Mouse (Mus musculus): ENCODE measurements around the gene Htr1f.
A peak's percentile ranks its signal among the peaks of the same experiment; 100 is the strongest.
"Not testable (repeated sequence)": the region's sequence is repeated elsewhere in the genome, so short reads cannot be mapped to it uniquely, and the experiment has no call there.

Gene Htr1f

DNA sequence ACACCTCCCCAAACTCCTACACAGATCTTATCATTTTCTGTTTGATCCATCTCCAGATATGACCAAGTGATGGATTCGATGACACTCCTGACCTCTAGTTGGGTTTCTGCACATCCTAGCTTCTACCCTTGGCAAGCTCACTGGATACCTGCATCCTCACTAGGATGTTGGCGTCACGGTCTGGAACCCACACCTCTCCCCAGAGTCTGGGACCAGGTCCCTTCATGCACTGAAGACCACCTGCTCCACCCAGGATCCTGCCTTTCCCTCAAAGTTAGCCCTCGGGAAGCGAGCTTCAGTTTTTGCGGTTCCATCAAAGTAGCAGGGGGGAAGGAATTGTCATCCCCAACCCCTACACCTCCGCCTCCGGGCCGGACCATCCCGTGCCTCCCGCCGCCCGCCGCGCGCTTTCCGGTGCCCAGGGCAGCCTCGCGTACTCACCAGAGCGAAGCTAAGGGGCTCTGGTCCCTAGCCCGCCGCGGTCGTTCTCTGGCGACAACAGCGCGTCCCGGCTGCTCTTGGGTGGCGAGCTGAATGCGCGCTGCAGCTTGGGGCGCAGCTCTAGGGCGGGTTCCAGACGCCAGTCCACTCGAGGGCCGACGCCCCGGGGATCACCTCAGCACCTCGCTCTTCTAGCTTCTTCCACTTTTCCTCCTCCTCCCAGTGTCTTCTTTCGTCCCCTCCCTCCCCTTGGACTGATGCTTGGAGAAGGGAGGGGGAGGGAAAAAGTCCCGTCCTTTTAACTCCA is at the start of gene Htr1f:
Gene Htr1f, minus strand, starts transcription at position 671 of the 748 bp plus-strand sequence.
- no peak for DNase-seq

DNA sequence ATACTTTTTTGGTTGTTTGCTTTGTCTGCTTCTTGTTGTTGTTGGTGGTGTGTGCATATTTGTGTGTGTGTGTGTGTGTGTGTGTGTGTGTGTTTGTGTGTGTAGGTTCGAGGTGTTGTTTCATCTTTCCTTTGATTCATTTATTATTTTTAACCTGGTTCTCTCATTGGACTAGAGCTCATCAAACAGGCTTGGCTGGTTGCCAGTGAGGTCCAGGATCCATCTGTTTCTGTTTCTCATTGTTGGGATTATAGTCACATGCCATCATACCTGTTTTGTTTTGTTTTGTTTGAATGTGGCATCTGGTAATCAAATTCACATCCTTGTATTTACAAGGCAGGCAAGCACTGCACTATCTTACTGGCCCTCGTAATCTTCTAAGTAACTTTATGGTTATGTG is 34.1 kb upstream of the Htr1f start:
- DNase-seq: no peak

DNA sequence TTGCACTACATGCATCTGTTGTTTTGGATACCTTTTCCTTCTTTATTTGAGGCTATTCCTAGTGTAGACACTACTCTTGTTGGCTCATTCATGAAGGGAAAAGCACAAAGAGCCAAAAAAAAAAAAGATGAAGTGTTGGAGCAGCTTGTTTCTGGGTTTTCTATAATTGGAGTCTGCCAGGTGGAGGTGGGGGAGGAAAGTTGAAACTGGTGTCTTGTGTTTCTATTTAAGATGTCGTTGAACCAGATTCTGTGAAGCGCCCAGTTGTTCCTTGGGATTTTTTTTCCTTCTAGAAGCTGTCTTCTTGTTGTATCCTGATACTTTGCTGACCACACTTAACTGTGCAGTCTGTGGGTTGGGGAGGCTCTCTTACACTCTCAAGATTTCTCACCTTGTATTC is 23.7 kb upstream of the Htr1f start:
- no peak for DNase-seq

DNA sequence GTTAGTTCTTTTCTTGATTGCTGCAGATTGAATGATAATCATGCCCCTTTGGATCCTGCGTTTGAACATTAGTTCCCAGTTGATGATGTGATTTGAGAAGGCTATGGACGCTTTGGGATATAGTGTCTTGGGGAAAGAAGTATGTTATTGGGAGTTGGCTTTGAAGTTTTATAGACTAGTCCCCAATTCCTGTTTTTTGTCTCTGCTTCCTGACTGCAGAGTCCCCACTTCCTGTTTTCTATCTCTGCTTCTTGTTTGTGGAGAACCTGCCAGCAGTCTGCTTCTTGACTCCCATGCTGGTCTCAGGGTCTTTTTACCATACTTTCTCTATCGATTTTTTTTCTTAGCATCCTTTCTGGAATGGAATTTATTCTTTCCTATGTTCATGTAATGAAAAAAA is 22.2 kb upstream of the Htr1f start:
- DNase-seq: no peak

DNA sequence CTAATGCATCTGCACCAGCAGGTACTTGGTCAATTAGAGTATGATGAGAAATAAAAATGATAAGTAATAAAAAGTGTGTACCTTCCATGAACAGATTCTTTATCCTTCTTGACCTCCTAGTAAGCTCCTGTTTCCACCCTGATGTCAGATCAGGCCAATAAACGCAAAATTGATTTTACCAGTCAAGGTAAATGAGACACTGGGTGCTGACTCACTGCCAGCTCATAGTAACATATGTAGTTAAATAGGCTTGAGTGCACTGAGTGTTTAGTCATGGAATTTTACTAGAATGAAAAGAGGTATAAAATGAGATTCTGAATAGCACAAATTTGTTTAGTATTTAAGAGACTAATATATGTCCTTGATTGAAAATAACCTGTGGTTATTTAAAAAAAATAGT is 6.6 kb upstream of the Htr1f start:
- no peak for DNase-seq

DNA sequence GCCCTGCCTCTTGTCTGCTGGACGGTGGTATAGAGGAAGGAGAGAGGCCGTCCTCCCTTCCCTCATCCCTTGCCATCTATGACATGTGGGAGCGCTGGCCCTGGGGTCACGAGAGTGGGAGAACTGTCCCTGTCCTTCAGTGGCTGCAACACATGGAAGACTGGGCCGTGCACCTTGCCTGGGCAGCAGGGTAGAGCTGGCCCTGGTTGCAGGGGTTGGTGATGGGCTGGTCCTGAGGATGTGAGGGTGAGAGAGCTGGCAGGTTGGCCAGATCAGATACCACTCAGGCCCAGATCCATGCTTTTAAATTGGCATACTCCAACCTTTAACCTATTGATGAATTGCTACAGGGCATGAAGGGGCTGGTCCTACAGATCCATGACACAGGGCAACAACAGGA is 12.1 kb downstream of the Htr1f start:
- no peak for DNase-seq

DNA sequence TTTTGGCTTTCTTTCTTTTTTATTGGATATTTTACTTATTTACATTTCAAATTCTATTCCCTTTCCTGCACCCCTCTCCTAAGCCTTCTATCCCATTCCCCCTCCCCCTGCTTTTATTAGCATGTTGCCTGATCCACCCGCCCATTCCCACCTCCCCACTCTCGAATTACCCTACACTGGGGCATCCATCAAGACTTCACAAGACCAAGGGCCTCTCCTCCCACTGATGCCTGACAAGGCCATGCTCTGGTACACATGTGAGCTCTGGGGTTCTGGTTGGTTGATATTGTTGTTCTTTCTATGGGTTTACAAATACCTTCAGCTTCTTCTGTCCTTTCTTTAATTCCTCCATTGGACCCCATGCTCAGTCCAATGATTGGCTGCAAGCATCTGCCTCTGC is 22.2 kb downstream of the Htr1f start:
- DNase-seq: no peak

DNA sequence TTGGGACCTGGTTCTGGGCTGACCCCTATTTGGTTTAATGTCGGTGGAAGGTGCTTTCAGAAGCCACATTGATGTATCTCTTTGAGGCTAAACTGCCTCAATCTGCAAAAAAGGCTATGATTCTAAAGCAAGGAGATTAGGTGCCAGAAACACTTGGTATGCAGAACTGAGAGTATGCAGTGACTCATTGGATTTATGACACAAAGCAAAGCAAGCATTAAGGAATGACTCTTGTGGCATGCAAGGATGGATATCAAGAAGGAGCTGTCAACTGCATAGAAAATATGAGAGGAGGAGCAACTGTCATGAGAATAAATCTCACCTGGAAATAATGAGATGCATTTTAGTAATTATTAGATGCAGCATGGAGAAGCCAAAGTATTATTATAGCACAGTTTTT is 35.8 kb downstream of the Htr1f start:
- no peak for DNase-seq

DNA sequence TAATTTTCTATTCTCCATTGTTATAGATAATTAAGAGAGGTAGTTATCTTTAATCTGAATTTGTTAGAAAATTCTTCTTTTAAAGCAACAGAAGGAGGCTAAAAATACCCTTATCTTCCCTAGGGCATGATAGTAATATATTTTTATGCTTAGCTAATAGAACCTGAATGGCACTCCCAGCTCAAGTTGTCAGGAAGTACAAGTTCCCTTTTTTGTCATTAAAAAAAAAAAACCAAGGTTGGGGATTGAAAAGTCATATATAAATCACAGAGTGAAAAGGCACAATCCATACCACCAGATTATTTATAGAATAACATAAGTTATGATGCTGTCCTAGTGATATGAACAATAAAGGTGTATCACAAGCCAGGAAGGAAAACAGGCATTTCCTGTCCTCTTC is 39.4 kb downstream of the Htr1f start:
- DNase-seq: no peak

DNA sequence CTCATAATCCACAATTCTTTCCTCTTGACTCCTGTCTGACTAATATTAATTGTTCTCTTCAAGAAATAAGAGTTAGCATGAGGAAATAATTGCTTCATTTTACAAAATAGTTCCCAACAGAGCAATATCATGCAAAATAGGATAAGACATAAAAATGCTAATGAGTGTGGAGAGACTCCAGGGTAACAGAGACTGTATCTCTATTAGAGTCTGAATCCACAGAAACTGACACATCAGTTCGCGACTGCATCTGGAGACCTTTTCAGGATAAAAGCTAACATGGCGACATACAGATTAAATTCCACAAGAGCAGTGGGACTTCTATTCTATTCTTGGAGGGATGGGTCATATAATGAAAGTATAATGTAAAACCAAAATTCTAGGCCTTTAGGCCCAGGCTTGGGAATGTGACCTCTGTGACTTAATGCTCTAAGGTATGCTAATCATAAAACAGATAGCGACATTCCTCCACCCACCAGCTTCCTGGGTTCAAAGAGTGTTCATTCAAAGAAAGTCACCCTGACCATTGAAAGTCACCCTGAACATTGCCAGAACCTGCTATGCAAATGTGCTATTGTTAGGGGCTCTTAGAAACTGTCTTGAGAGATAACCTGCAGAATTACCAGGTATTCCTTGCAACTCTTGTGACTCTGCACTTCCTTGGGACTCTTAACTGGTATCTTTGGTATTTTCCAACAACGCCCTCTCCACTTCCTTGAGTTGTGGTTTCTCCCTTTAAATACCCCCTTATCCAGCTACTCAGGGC is 67.8 kb downstream of the Htr1f start:
- not testable (repeated sequence) for DNase-seq

DNA sequence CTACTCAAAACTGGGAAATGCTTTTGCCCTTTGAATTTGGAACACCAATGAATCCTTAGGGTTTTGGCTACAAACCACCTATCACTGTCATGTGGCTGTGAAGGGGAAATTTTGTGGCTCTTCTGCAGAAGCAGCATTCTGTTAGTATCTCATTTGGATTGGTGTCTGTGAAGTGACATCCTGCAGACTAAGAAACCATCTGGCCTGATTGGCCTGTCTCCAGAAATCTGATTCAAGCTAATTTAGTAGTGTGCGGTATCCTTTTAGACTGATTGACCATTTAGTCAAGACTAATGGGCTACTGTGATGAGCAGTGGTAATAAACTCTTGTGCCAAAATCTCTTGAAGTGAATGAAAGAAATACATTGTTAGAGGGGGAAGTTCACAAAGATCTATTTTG is 76.0 kb downstream of the Htr1f start:
- peak; percentile 57 for DNase-seq

DNA sequence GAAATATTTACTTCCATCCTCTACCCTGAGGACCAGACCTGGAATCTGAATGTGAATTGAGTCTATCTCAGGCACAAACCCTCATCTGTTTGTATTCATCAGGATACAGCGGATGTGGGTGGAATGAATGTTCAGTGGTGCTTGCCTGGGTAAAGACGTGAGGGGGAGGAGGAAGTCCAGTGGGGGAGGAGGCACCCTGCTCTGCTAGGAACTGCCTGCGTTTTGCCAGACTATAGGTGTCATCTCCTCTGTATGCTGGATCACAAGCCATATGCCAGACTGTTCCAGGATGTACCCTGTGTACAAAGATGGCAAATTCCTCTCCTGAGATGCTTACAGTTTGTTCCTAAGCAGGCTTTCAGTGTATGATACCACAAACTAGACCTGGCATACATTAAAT is 83.3 kb downstream of the Htr1f start:
- no peak for DNase-seq

DNA sequence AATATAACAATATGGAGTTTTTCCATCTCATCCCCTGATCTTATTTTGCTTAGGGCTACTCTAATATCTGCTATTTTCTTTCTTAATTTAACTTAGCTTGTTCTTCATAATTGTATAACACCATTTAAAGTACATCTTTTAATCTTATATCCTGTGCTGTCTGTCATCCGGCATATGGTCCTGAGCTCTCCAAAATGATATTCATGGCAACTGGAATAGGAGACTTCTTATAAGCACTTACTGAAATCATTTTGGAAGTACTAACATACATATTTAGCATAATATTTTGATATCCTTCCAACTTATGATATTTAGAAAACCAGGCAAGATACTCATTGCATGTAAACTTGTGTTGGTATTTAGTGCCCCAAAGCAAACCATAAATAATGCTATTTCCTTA is 86.9 kb downstream of the Htr1f start:
- DNase-seq: no peak

DNA sequence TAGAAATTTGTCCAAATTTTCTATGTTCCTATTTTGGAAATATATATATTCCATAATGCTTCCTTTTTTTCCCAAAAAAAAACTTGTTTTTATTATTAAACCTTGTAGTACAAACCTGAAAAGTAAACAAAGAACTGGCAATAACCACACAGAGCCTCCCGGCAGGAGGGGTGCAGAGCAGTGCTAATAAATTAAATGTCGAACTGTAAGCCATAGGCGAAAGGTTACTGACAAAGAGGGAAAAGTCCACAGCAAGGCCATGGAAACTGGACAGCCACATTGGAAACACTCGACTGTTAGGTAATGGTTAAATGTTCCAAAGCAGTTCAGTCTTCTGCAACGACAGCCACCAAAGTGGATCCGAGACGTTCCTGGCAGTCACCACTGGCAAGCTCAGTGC is 87.5 kb downstream of the Htr1f start:
- DNase-seq: no peak

DNA sequence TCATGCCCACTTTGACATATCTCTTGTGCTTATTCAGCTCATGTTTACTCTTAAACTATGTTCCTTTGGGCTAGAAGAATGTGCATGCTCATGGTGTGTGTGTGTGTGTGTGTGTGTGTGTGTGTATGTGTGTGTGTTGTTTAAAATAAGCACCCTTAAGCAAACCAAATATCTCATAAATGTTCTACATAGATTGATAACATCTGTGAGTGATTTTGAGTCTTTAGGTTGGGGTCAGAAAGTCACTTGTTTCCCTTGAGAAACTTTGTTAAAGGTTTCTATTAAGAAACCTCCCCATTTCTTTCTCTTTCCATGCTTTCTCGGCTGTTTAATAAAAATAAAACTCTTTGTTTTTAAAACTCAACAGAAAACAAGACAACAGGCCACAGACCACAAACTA is 88.1 kb downstream of the Htr1f start:
- no peak for DNase-seq

DNA sequence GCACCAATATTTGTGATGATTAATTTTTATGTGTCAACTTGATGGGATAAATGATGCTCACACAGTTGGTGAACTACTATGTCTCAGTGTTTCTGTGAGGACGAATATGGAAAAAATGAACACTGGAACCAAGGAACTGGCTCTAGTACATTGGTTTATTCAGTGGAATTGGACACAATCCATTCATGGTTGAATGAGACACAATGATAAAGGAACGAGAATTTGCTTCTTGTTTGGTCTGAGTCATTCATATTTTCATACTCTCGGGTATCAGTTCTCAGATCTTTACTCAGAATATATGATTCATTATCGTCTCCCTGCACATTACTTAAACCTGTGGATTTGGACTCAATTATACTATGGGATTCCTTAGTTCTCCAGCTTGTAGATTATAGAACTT is 90.4 kb downstream of the Htr1f start:
- no peak for DNase-seq

DNA sequence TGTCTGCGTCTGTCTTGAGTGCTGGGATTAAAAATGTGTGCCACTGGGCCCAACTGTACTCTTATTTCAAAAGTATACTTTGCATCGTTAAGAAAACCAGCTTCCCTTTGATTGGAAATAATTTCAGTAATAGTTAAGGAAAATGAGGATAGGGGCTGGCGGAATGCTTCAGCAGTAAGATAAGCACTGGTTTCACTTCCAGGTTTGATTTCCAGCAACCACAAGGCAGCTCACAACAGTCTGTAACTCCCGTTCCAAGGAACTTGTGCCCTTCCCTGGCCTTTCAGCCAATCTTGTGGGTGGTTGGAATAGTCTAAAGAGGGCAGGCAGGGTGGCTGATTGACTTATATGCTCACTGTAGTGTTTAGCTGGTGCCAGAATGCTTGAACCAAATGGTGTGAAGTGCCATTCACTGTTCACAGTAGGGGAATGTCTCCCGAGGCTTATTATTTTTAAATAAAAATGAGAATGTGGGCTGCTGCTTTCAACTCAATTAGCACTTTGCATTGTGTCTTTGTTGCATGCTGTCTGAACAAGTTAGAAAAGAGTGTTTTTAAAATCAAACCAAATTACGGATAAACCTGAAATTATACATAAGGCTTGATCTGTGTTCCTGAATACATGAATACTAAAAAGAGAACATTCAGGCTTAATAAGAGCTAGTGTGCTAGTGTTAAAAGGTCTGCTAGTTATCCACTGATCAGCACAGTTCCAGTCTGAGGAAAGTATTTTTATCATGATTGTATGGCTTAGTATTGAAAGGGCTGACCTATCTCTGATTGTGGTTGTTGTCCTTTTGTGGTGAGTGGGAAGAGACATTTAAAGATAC is 103.4 kb downstream of the Htr1f start:
- DNase-seq: no peak

DNA sequence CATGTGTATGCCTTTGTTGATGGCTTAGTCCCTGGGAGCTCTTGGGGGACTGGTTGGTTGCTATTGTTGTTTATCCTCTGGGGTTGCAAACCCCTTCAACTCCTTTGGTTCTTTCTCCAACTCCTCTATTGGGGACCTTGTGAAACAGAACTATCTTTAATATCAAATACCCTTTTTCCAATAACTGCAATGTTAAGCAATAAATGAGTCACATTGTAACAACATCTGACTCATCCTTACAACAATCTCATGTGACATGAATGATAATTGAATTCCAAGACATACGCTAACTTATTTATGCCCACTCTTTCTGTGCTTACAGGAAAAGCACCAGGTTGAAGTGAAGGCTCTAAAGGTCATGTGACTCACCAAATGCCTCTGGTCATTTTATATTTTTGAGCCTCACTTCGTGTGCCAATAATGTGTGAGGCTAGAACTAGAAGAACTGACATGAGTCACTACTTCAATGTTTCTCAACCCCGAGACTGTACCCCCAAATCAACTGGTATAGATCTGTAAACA is 116.3 kb downstream of the Htr1f start:
- no peak for DNase-seq

DNA sequence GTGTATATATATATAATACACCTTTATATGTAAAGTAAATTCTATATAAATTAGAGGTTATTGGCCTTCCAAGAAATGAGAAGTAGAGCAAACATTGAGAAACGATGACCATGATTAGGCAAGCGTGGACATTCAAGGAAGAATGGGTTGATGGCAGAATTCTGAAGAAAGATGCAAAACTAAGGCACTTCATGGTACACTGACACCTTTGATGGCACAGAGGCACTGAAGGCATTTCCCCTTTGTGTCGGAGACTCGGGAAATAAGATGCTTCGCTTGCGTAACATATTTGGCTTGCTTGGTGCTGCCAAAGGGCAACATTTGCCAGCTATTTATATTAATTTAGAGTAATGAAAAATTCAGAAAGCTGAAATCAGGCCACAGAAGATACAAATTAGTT is 118.1 kb downstream of the Htr1f start:
- no peak for DNase-seq

DNA sequence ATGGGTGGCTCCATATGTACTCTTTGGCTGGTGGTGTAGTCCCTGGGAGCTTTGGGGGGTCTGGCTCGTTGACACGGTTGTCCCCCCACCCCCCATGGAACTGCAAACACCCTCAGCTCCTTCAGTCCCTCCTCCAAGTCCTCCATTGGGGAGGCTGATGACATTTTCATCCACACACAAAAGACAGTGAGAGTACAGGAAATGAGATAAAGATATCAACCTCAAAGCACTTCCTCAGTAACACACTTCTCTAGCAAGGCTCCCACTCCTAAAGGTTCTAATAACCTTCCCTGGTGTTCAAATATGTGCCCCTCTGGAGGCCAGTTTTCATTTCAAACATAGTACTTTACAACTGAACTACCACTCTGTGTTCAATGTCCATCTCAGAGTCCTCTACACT is 118.6 kb downstream of the Htr1f start:
- no peak for DNase-seq

DNA sequence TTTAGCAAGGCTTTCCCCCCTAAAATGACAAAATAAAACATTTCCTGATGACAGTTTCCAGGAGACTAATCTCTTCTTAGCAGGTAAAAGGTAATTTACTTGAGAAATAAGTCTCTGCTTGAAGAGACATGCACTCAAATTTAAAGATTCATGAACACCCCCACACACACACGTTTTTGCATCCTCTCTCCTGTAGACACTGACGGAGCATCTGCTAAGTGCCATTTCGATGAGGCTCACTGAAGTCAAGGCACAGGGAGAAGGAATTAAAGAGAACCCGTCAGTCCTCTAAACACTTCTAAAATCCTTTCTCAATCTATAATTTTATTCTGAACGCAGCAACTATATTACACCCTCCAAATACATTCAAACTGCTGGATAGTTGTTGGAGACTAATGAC is 131.0 kb downstream of the Htr1f start:
- DNase-seq: no peak

DNA sequence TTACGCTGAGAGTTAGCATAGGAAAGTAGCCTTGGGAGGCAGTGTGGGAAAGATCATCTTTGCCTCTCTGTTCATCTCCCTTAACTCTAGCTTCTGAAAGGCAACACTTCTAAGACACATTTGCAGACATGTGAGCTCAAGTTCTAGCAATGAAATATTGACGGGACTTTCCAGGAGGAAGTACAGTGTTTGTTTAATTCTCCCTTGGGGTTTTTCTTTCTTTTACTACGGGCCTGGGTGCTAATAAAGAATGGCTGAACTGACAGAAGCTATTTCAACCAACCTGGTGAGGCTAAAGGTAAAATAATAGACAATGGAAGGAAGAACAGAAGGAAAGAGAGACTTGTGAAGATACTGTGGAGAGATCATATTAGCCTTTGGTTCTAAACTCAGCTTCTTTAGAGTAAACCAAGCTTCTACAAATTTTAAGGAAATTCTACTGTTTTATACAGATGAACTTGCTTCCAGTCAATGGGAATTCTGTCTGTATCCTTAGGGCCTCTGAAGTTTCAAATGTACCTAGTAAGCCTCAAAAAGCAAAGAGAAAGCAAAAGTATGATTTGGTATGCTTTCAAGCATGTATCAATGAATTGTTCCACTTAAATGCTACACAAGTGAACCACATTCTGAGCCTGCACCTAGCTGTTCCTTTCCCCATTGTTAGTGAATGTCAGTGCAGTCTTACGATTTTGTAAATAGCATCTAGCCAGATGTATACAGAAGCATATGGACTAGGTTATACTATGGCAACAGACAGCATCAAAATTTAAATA is 131.9 kb downstream of the Htr1f start:
- DNase-seq: no peak

DNA sequence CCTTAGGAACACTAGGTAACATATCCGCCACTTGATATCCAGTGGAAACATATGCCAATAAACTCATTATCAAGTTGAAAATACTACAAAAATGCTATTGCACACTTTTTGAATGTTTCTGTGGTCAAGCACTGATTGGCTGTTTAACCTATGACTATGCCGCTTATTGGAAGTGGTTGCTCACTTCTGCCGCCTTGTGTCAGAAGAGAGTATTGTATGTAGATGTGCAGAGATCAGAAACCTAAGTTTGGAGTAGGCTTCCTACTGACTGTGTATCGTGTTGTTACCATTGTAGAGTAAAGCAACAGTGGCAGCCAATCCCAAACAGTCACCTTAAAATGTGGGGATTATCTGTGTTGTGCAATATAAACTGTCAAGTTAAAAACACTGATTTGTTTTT is 144.0 kb downstream of the Htr1f start:
- DNase-seq: no peak
